19 mouse cellular contexts compared by ENCODE assay signal in genomic region chr5:74001743-74002142, GRCm38 (mm10).
"Had no signal": no experiment of that assay in that cellular context is flagged by ENCODE, and none has a peak within 500 bp of the region (broad histone marks: within the 10 kb centered on the region; RNA-seq: fewer than 3 reads in every experiment).

No protein-coding gene starts in this region.

- H3K4me2 ChIP-seq: liver, embryonic 13.5 days; lung, embryonic 15.5 days; midbrain, embryonic 12.5 days; midbrain, embryonic 15.5 days; neural tube, embryonic 12.5 days; neural tube, embryonic 15.5 days; stomach, embryonic 15.5 days had no signal

- H3K4me3 ChIP-seq: left cerebral cortex, adult 2 months; liver, embryonic 13.5 days; lung, embryonic 15.5 days; midbrain, embryonic 12.5 days; midbrain, embryonic 15.5 days; neural tube, embryonic 12.5 days; neural tube, embryonic 15.5 days; stomach, embryonic 15.5 days had no signal

- DNase-seq: kidney, adult 2 months; kidney, postnatal 36 days; layer of hippocampus, postnatal 36 days; liver, embryonic 13.5 days; lung, postnatal 14 days; right cerebral cortex, adult 18-20 months; right cerebral cortex, postnatal 14 days; right cerebral cortex, postnatal 4 days; thymus, postnatal 25 days had no signal

- H3K27me3 ChIP-seq: liver, embryonic 13.5 days; lung, embryonic 15.5 days; midbrain, embryonic 12.5 days; midbrain, embryonic 15.5 days; neural tube, embryonic 12.5 days; neural tube, embryonic 15.5 days; stomach, embryonic 15.5 days had no signal

- ATAC-seq: intestine, embryonic 16.5 days; midbrain, embryonic 15.5 days had no signal

- H3K9ac ChIP-seq: liver, embryonic 13.5 days; lung, embryonic 15.5 days; midbrain, embryonic 12.5 days; midbrain, embryonic 15.5 days; neural tube, embryonic 12.5 days; neural tube, embryonic 15.5 days; stomach, embryonic 15.5 days had no signal

- H3K4me1 ChIP-seq: lung, embryonic 15.5 days; midbrain, embryonic 12.5 days; midbrain, embryonic 15.5 days; neural tube, embryonic 12.5 days; neural tube, embryonic 15.5 days; stomach, embryonic 15.5 days had no signal

- H3K27ac ChIP-seq: kidney, postnatal 0 days; left cerebral cortex, adult 2 months; liver, embryonic 13.5 days; macrophage; midbrain, embryonic 12.5 days; midbrain, embryonic 15.5 days; neural tube, embryonic 12.5 days; neural tube, embryonic 15.5 days; stomach, embryonic 15.5 days had no signal

- H3K9me3 ChIP-seq: liver, embryonic 13.5 days; lung, embryonic 15.5 days; midbrain, embryonic 12.5 days; midbrain, embryonic 15.5 days; neural tube, embryonic 12.5 days; neural tube, embryonic 15.5 days; stomach, embryonic 15.5 days had no signal
